Mouse (Mus musculus) neural tube, embryonic 15.5 days (tissue): Measurements from ENCODE around the gene Hectd4. TPM values are rescaled to one million over a fixed set of nuclear protein-coding genes. Genes with fewer than 3 reads are reported as not detected.

ENCODE experiments used
- ATAC-seq: fragments of 200-750 bp; cut with Nextera tagmentation; 2 replicates; pipeline ENCODE4 v1.8.0; 2017; ENCODE audit warnings: mild to moderate bottlenecking, moderate TSS enrichment, moderate library complexity; ENCODE audit not compliant: low FRiP score
- H3K27ac ChIP-seq: fragments of 300-500 bp; sonication (generic); replicated peaks from 2 replicates; pipeline ENCODE4 v1.5.1; 2015; ENCODE audit warnings: mild to moderate bottlenecking, inconsistent platforms
- H3K27me3 ChIP-seq: fragments of 300-500 bp; sonication (generic); replicated peaks from 2 replicates; pipeline ENCODE4 v1.6.1; 2015; ENCODE audit warnings: inconsistent platforms
- H3K36me3 ChIP-seq: fragments of 300-500 bp; sonication (generic); 2 replicates; pipeline ENCODE4 v1.6.1; 2015; ENCODE audit warnings: inconsistent platforms
- H3K4me1 ChIP-seq: fragments of 300-500 bp; sonication (generic); 2 replicates; pipeline ENCODE4 v1.6.1; 2015; ENCODE audit warnings: inconsistent platforms
- H3K4me2 ChIP-seq: fragments of 300-500 bp; sonication (generic); 2 replicates; pipeline ENCODE4 v1.6.1; 2015; ENCODE audit warnings: inconsistent platforms, mild to moderate bottlenecking, moderate library complexity
- H3K4me3 ChIP-seq: fragments of 300-500 bp; sonication (generic); replicated peaks from 2 replicates; pipeline ENCODE4 v1.5.1; 2015; ENCODE audit warnings: mild to moderate bottlenecking, inconsistent platforms
- H3K9ac ChIP-seq: fragments of 300-500 bp; sonication (generic); replicated peaks from 2 replicates; pipeline ENCODE4 v1.6.1; 2015; ENCODE audit warnings: mild to moderate bottlenecking, inconsistent platforms
- H3K9me3 ChIP-seq: fragments of 300-500 bp; sonication (generic); replicated peaks from 2 replicates; pipeline ENCODE4 v1.6.1; 2016; ENCODE audit warnings: inconsistent platforms
- WGBS: fragments of 180-500 bp; shearing (Covaris S2); methylation state at CpG from one replicate; pipeline ENCODE4 v1.1.7; 2015; ENCODE audit warnings: mixed read lengths; 5-methylcytosine and 5-hydroxymethylcytosine counted together
- polyA plus RNA-seq: library from polyadenylated mRNA; unstranded; fragments of >200 nt; fragmentation: Nextera tagmentation; extraction: Ambion mirVana; gene quantifications from 2 replicates; pipeline ENCODE4 v1.2.1, GENCODE M21; 2015

Gene Hectd4
- polyA plus RNA-seq, 1 experiment from 2014 or later: 18.0 TPM

DNA sequence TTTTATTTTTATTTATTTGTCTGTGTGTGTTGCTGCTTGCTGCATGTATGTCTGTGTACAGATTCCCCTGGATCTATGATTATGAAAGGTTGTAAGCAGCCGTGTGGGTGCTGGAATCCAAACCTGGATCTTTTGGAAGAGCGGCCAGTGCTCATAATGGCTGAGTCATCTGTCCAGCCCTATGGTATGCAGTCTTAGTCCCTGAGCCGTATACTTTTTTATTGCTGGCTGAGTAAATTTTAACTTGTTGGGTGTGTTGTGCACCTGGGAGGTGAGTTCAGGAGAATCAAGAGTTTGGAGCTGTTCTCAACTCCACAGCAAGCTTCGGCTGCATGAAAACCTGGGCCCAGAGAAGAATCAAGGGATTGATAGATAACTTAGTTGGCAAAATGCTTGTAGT is 191.0 kb downstream of the Hectd4 start:
- ATAC-seq: no peak
- 95% methylated on average over 4 of the region's 4 CpGs for WGBS
- no peaks in the 10 kb centered on the region for H3K9me3 ChIP-seq
- H3K27ac ChIP-seq: no peak overlapping the region
- peaks cover 79% of the 10 kb centered on the region for H3K36me3 ChIP-seq
- H3K4me1 ChIP-seq: no peaks in the 10 kb centered on the region
- no peak overlapping the region for H3K9ac ChIP-seq
- H3K4me3 ChIP-seq: no peak overlapping the region
- H3K27me3 ChIP-seq: no peaks in the 10 kb centered on the region
- H3K4me2 ChIP-seq: no peak overlapping the region

Other genes with a start within 250 kb of the Hectd4 start
- 22.1 and 25.6 TPM in 2 replicates for gene Rph3a, start 210.1 kb upstream of the Hectd4 start, polyA plus RNA-seq
- gene Ptpn11, start 28.8 kb upstream of the Hectd4 start, polyA plus RNA-seq: 18.2 and 20.0 TPM in 2 replicates
- gene Rpl6, start 15.7 kb upstream of the Hectd4 start, polyA plus RNA-seq: 343 and 391 TPM in 2 replicates
- 115 and 117 TPM in 2 replicates for gene Trafd1, start 165.4 kb downstream of the Hectd4 start, polyA plus RNA-seq
- 56.6 and 59.4 TPM in 2 replicates for gene Naa25, start 177.7 kb downstream of the Hectd4 start, polyA plus RNA-seq
- 1.8 TPM in 2 replicates for gene Tmem116, start 231.7 kb downstream of the Hectd4 start, polyA plus RNA-seq
- 183 and 192 TPM in 2 replicates for gene Erp29, start 232.3 kb downstream of the Hectd4 start, polyA plus RNA-seq